Mouse (Mus musculus): ENCODE data around the gene Klra17.
"Not testable (repeated sequence)": the region's sequence is repeated elsewhere in the genome, so short reads cannot be mapped to it uniquely, and the experiment has no call there.

Gene Klra17

GRCm38 (mm10) chr6:129876549-129876948 lies at the start of gene Klra17:
Gene Klra17 (minus strand): TSS chr6:129876672.
- DNase-seq (ENCODE audit: low spot score in 2 of 2): no peak

GRCm38 (mm10) chr6:129917476-129917946 lies 41.0 kb upstream of the Klra17 start, which contains the start of gene Klra5:
Gene Klra5 (minus strand): TSS chr6:129917650.
- not testable (repeated sequence) for DNase-seq (ENCODE audit: low spot score in 2 of 2)

- no peak for DNase-seq (ENCODE audit: low spot score in 2 of 2)
These were observed 40.5 kb upstream of the Klra17 start for GRCm38 (mm10) chr6:129916996-129917395.

GRCm38 (mm10) chr6:129882525-129882924 lies 6.1 kb upstream of the Klra17 start:
- DNase-seq (ENCODE audit: low spot score in 2 of 2): no peak

GRCm38 (mm10) chr6:129862349-129862748 lies 14.1 kb downstream of the Klra17 start, which contains the start of gene Gm17631:
Gene Gm17631 (plus strand): TSS chr6:129862649.
- not testable (repeated sequence) for DNase-seq (ENCODE audit: low spot score in 2 of 2)

GRCm38 (mm10) chr6:129825559-129825958 lies 50.9 kb downstream of the Klra17 start:
- no peak for DNase-seq (ENCODE audit: low spot score in 2 of 2)

- no peak for DNase-seq (ENCODE audit: low spot score in 2 of 2)
These were observed 52.5 kb downstream of the Klra17 start for GRCm38 (mm10) chr6:129824004-129824403.

GRCm38 (mm10) chr6:129817731-129818130 lies 58.7 kb downstream of the Klra17 start:
- DNase-seq (ENCODE audit: low spot score in 2 of 2): no peak

- DNase-seq (ENCODE audit: low spot score in 2 of 2): not testable (repeated sequence)
These were observed 92.3 kb downstream of the Klra17 start, which contains the start of gene Gm156 for GRCm38 (mm10) chr6:129784170-129784569. Gene Gm156 (minus strand): TSS chr6:129784270.

Data from spleen, postnatal 4 days (tissue).